Mouse (Mus musculus): ENCODE data around the gene Arhgef17.
"Not testable (repeated sequence)": the region's sequence is repeated elsewhere in the genome, so short reads cannot be mapped to it uniquely, and the experiment has no call there.

The Arhgef17 gene

DNA sequence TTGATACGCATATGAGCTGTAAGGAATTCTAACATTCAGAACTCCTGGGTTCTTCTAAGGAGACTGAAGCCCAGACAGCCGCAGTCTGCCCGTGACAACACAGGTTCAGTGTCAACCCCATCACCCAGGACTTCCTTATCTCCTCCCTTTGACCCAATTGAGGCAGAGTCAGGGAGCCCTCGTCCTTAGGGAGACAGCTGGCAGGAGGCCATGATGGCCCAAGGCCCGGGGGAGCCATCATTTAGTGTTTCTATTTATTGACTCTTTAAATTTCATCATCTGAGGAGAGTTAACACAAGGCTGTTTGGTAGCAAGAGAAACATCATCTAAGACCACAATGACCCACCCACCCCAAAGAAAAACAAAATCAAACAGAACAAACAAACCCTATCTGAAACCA, 60.0 kb downstream of the Arhgef17 start:
- no peak for DNase-seq (ENCODE audit: low spot score)

DNA sequence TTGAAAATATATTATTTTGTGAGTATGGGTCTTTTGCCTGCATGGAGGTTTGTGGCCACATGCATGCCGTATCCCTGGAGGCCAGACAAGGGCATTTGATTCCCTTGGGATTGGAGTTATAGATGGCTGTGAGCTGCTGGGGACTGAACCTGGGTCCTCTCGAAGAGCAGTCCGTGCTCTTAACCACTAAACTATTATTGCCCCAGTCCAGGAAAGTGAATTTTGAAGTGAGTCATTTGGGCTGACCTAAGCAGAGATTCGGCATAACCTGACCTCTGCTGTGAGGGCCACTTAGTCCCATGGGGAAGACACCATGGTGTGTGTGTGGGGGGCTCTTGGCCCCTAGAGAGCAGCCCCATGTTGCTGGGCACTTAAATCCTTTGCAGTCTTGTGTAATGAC, 60.6 kb downstream of the Arhgef17 start:
- DNase-seq (ENCODE audit: low spot score), result no peak

DNA sequence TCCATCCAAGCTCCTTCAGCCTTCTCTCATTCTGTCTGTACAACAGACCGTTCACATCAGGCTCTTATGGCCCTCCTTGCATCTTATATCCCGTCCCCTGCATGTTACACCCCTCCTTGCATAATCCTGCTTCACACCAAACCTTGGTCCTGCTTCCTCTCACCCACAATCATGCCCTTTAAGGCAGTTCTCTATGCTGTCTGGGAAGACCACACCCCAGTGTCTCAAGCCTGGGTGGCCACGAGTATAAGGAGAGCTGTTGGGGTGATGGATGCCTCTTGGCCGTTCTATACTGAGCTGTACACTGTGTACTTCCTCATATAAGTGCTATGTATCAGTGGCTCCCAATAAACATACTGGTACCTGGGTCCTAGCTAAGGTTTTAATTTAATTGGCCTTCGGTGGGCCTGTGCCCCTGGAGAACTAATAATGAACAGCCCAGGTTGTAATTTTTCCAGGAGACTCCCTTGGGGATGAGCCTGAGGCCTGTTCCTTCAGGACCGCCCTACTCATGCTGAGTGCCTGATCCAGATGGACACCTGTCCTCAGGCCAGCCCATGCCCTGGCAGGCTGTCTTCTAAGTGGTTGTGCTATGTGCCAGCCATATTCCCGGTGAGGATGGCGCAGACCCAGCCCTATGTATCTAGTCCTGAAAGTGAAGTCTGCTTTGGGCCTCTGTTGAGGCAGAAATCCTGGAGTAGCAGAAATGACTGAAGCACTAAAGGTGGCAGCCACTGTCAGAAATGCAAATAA, 61.9 kb downstream of the Arhgef17 start:
- DNase-seq (ENCODE audit: low spot score), result no peak

DNA sequence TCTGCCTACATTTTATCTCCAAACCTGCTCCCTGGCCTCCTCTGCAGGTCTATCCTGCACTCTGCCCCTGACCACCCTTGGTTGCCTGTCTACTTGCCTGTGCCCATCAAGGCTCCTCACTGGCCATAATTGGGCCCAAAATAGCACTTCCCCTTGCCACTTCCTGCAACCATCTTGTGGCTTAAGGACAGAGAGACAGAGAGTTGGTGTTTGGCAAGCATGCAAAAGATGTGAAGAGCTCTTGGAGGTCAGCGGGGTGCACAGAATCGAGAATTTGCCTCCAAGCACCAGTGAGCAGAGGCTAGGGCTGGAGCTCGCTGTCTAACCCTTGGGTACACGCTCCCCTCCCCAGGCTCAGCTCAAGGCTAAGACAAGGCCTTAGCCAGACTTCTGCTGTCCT, 63.4 kb downstream of the Arhgef17 start:
- no peak for DNase-seq (ENCODE audit: low spot score)

DNA sequence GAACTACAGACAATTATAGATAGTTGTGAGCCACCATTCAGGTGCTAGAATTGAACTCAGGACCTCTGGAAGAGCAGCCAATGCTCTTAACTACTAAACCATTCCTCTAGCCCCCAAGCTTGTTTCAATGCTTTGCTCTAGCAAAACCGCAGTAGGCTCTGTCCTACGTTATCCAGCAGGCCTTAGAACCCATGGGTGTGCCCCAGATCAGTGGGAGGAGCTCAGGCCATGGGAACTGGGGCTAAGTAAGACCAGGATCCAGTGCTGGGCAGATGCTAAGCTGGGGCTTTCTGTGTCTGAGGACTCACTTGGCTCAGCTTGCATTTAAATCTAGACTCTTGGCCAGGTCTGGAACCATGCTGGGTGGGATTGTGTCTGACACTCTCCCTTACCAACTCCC, 64.3 kb downstream of the Arhgef17 start:
- DNase-seq (ENCODE audit: low spot score), result no peak

DNA sequence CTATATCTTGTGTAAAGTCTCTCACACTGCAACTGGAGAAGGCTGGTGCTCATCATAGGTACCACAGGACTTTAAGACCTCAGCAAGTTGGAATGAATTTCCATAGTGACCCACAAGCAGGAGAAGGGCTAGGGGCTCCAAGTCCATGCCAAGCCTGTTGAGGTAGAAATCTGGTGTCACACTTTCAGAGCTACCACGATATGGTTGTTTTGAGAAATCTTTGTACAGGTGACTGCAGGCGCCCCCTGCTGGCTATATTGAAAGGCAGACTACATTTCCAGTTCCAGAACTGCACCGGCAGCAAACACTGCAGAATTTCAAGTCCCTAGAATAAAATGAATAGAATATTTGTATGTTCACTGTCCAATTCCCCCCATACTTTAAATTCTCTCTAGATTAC, 65.2 kb downstream of the Arhgef17 start:
- DNase-seq (ENCODE audit: low spot score), result peak; percentile 39

DNA sequence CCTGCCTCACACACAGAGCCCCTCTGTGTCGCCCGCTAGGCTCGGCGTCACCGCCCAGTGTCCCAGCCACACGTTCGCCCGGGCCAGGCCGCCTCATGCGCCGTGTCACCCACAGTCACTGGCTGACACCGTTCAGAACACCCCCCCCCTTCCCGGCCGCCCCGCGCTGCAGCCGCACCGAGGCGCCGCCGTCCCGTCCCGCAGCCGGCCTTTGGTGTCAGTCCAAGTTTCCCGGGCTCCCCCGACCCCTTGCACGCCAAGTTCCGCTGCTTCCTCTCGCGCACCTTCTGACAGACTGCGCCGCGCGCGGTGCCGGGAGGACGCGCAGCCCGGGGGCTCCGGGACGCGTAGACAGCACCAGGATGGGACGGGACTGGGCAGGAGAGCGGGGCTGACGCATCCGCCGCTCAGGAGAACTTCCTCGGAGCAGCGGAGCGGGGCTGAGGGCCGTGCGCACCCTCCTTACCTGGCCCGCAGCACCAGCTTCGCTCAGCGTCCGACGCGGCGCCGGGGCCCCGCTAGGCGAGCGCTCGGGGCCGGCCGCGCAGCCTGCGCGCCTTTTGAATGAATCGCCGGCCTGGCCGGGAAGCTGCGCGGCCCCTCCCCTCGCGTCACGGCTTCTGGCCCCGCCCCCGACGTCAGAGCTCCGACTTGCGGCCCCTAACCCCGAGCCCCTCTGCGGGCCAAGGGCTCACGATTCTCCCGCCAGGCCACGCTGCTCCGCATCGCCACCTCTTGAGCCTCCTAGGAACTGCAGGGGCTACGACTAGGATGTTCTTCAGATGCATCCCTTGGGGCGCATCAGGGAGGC, 68.9 kb downstream of the Arhgef17 start, which contains the start of gene Relt:
Relt (minus strand) TSS at position 619 of the 811 bp plus-strand sequence.
- DNase-seq (ENCODE audit: low spot score), result peak; percentile 94

DNA sequence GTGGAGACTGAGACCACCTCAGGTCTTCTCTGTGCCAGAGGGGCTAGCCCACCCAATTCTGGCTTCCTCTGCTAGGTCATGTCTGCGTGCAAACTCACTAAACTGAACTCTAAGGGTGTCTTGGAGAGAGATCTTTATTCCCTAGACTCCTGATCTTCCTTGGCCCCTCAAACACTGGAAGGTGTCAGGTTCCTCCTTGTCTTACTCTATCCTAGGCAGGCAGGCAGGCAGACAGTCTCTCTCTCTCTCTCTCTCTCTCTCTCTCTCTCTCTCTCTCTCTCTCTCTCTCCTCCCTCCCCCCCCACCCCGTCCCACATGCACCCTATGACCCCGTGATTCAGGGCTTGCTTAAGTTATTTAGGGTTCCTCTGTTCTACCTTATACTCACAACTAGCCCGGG, 69.6 kb downstream of the Arhgef17 start:
- DNase-seq (ENCODE audit: low spot score), result no peak

DNA sequence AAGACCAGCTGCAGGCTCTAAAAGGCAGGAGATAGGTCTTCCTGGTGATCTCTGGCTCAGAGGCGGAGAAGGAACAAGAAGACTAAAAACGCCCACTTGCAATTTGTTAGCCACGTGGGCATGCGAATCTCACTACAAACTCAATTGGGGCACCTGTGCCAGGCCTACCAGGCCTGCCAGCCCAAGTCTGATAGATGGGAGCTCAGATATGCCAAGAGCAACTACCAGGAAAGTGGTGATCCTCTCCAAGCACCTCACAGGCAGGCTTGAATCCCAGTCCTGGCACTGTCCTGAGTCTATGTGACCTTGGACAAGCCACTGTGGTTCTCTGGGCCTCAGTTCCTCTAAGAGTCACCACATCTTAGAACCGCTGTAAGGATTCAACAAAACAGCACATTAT, 70.7 kb downstream of the Arhgef17 start:
- DNase-seq (ENCODE audit: low spot score), result no peak

DNA sequence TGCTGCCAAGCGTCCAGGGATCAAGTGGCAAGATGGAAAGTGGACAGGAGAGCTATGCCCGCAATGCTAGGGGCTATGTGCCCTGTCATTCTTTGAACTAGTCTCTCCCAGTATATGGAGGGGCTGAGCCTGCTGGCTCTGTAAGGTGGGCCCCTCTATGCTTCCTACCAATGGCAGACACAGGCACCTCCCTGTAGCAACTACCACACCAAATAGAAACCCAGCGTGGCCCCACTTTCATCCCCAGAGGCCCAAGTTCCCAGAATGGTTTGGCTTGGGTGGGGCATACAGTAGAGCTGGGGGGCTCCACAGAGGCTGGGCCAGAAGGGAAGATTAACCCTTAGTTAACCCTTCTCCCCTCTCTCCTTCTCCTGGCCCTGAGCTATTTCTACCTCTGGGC, 71.5 kb downstream of the Arhgef17 start:
- DNase-seq (ENCODE audit: low spot score), result no peak

DNA sequence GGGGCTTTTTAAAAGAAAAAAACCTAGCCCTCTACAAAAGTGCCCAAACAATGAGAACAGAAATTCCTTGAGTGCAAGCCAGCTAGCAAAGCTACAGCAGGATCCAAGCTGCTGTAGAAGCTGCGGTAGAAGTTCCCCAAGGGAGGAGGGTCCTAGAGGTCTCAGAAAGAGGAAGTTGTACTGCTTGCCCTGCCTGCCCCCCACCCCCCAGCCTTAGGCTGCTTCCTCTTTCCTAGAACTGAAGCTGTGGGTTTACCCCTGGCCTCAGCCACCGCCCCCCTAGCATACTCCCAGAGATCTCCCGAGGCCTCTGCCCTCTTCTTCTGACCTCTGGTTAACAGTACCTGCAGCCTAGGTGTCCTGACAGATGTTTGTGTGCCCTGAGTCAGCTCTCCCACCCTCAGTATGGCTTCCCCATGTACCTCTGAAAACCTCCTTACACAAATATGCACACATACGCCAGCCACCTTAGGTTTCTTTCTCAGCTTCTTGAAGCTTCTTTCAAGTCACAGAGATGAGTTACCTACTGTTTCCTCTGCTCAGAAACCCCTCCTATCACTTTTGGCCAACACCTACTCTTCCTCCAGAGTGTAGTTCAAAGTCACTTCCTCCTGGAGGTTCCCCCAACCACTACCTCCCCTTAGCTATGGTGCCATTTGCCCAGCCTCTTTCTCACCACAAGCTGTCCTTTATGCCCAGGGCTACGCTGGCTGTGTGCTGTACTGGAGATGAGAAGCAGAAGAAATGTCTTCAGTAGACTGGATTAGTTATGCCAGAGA, 75.9 kb downstream of the Arhgef17 start:
- no peak for DNase-seq (ENCODE audit: low spot score)

DNA sequence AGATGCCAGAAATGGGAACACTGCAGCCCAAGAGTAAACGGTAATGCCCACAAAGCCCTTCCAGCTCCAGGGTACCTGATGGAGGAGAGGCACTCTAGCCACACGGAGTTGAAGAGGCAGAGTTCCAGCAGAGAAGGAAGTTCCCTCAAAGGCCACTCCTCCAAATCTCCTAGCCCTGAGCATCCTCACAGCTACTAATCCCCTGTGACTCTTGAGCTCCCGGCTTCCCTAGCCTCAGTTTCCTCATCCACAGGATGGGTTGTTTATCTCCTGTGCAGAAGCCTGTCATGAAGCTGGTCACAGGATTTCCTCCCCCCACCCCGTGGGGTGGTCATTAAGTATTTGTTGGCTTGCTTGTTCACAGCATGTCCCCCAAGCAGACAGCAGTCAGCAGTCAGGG, 76.6 kb downstream of the Arhgef17 start:
- DNase-seq (ENCODE audit: low spot score), result no peak

DNA sequence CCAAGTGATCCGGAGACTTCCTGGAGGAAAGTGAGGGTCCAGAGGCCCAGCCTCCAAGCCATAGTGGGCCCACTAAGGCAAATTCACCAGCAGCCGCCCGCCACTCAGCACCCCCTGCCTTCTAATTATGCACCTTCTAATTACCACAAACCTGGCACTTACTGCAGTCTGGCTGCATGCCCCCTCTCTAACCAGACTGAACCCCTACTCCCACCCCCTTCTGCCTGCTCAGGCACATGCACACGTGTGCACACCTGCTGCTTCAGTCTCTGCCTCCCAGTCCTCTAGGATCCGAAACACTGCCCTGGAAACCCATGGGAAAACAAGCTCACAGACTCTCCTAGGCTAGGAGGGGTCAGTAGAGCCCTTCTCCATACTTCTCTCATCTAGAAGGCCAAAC, 77.0 kb downstream of the Arhgef17 start:
- no peak for DNase-seq (ENCODE audit: low spot score)

DNA sequence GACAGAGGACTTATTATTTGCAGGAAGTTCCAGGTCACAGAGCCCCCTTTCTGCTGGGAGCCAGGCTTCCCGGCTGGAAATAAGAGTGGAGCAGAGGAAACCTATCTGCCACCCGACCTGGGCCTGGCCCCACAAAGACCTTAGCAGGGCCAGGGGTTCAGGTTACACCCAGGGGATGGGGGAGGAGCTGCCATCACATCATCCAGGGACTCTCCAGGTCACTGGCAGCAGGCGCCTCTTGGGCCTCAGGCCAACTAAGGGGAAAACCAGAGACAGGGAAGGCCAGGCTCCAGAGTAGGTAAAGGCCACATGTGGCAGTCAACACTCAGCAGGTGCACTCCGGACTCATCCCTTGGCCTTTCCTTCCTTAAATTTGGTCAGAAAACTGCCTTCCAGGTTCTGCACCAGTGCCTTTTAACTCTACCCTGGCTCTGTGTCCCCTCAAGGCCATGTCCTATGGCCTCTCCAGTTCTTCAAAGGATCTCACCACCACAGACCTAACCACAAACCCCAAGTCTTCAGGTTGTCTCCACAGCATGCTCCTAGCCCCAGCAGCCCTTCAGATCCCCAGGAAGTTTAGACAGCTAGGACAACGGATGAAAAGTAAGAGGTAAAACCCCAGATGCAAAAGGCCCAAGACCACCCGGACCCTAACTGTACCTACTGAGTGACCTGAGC, 77.6 kb downstream of the Arhgef17 start:
- no peak for DNase-seq (ENCODE audit: low spot score)

DNA sequence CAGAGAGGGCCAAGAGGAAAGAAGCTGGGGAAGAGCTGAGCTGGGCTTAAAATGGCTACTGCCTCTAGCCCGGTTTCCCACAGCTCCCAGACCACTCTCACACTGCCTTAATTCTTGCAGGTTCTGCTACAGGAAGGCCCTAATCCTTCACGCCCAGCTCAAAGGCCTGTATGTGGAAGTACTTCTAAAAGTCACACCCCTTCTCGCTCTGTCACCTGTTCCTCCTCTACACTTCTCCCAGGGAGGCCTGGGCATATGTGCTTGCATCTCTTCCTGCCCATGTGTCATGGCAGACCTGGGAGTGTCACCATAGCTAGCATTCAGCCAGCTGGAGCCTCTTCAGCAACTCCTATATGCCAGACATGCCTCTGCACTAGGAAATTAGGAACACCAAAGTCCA, 78.5 kb downstream of the Arhgef17 start:
- no peak for DNase-seq (ENCODE audit: low spot score)

DNA sequence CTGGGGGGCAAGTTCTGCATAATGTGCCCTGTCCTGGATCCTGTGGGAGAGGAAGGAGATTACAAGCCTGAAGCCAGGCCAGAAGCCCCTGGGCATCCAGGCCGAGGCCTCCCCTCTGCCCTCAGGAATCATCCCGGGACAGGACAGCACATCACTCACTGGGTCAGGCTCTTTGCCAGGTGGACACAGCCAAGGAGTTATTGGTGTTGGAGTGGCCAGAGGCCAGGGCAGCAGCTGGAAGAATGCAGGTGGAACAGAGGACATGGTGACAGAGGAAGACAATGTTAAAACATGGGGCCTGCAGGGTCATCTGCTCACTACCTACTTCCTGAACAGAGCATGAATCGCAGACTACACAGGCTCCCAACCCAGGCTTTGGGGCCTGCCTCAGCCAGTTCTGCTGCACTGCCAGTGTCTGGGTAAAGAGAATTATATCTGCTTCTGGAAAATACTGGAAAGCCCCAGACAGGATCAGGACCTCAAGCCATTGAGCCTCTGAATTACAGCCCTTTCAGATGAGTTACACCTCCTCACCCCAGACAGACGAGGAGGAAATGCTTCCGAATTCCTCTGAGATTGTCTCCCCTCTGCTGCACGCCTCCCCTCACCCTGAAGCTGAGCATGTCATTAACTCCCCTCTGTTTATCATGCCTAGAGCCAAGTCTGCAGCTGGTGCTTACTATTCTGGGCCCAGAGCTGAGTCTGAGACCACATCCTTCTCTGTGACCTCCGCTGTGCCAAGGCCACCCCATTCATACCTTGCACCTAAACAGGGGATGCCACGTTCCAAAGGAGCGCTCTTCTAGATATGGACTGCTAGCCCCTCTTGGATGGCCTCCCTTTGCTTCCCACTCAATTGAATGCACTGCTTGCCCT, 80.2 kb downstream of the Arhgef17 start:
- DNase-seq (ENCODE audit: low spot score), result no peak

DNA sequence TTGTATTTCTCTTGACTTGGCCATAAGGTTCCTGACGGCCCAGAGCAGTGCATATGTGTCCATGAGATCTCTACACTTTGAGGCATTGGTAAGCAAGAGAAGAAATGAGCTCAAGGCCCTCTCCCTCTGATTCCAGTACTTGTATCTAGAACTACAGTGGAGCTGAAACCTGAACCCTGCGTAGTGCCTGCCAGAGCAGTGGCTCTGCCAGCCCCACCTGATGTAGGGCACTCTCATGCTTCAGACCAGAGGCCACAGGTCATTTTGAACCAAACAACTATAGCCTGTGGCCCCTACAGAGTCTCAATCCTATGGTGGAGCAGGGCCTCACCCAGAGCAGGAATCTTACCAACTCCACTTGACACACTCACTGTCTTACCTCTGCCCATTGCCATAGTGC, 82.4 kb downstream of the Arhgef17 start:
- no peak for DNase-seq (ENCODE audit: low spot score)

DNA sequence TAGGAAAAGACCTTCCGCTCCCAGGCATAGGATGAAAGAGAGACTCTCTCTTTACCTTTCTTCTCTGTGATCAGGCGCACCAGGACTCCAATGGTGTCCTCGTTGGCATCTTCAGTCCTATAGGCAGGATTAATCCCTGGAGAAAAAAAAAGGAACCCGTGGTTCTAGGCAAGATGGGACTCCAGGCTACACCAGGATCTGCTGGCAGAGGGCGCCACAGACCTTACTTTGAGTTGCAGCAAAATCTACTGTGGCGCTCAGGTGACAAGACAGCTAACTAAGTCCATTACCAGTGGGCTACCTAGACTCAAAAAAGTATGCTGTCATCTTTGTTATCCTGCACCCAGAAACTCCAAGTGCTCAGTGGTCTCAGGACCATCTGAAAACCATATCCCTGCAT, 83.2 kb downstream of the Arhgef17 start:
- DNase-seq (ENCODE audit: low spot score), result peak; percentile 24

DNA sequence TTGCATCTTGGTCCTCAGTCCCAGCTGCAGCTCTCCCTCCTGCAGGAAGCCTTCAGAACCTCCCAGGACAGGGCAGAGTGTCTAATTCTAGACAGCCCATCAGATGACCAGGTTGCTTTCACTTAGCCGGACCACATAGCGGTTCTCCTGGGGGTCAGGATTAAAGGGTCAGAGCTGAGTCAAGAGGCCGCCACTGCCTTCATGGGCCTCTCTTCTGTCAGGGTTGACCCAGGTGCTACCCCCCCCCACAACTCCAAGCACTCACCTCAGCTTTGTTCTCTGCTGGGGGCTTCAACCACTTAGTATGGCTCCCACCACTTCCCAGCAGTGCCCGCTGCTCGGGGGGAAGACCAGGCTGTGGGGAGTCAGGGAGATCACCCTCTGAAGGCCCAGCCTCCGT, 84.8 kb downstream of the Arhgef17 start:
- DNase-seq (ENCODE audit: low spot score), result no peak

DNA sequence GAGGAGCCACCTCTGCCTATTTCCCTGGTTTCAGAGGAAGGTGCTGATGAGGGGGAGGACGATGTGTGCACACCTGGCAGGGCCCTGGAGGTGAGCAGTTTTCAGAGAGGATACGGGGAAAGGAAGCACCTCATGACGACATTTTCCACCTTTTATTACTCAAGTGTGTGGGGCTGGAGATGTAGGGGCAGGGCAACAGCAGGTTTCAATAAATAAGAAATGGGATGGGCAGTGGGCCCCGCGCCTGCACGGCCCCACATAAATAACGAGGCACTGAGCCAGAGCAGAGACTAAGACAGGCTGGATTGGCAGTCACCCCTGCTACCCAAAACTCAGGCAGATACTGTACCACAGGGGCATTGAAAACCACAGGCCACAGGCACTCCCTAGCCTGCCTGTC, 85.9 kb downstream of the Arhgef17 start:
- not testable (repeated sequence) for DNase-seq (ENCODE audit: low spot score)

DNA sequence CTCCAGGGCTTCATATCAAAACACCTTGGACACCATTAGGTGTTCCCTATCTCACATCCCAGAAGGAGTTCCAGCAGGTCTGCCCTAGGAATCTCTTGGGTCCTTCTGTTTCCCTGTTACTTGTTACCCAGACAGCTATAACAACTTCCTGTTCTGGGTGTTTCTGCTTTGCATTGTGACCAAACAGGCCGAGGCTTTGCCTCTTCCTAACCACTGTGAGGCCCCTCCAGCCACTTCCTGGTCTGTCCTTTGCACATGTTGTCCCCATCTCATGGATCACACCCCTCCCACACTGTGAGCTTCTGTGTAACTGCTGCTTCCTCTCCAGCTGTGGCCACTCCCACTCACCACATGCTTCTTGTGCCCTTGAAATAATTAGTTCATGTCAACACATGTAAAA, 86.5 kb downstream of the Arhgef17 start:
- DNase-seq (ENCODE audit: low spot score), result no peak
